Mouse (Mus musculus) ES-Bruce4 (cell line): ENCODE measurements at regions not wholly inside any gene's neighbourhood (a gene's known extent, or its start where the extent isn't known, plus 50 kb on each side); places are given as distances from the start of the nearest gene placed in this dataset.

ENCODE experiments used
- EP300 ChIP-seq: IDR thresholded peaks from 2 replicates; pipeline ENCODE4 v1.6.1; 2011; ENCODE audit warnings: low read depth, low read length; ENCODE audit not compliant: insufficient read depth
- POLR2A ChIP-seq: IDR thresholded peaks from one replicate; pipeline ENCODE4 v1.8.1; 2011; ENCODE audit warnings: low read length; ENCODE audit not compliant: insufficient read depth

DNA sequence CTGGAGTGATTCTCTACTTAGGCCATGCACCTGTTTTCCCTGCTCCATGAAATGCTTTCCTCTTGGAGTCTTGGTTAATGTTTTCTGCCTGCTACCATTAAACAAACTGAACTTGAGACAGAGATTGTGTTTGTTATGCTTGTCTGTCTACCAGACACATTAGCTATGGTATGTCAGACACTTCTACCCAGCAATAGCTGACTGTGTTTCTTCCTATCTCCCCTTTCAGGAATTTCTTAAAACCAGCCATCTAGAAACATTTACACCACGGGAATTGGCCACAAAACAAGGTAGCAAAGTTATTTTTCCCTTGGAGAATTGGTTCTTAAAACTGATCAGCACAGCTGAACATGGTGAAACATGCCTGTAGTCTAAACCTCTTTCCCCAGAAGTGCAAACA lies 197.1 kb upstream of the Camk1g start:
- TF ChIP-seq POLR2A, result no peak
- TF ChIP-seq EP300, result no peak
